Mouse (Mus musculus) lung, postnatal 0 days (tissue): Measurements from ENCODE around the gene Stx8.

ENCODE experiments used
- CTCF ChIP-seq: IDR thresholded peaks from 2 replicates; pipeline ENCODE4 v1.5.1; 2016; ENCODE audit warnings: antibody characterized with exemption, mild to moderate bottlenecking
- EP300 ChIP-seq: IDR thresholded peaks from 2 replicates; pipeline ENCODE4 v1.6.1; 2016; ENCODE audit warnings: antibody characterized with exemption, mild to moderate bottlenecking, control low read depth

- TF ChIP-seq CTCF (no peak), EP300 (no peak)
Measured at GRCm38 (mm10) chr11:68233469-68233965, 267.5 kb downstream of the Stx8 start.
